Mouse (Mus musculus): ENCODE measurements around the gene Zmpste24.

The Zmpste24 gene

DNA sequence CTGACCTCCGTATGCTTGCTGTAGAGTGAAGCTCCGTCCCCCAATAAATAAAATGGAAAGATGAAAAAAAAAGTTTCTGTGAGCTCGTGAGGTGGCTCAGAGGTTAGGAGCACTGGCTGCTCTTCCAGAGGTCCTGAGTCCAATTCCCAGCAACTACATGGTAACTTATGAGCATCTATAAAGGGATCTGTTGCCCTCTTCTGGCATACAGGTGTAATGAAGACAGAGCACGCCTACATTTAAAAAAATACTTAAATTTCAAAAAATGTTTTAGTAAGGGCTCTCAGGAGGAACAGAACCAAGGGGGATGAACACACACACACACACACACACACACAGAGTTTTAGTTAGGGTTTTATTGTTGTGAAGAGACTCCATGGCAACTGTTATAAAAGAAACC, 66.6 kb downstream of the Zmpste24 start:
- DNase-seq (ENCODE audit: low spot score): no peak

DNA sequence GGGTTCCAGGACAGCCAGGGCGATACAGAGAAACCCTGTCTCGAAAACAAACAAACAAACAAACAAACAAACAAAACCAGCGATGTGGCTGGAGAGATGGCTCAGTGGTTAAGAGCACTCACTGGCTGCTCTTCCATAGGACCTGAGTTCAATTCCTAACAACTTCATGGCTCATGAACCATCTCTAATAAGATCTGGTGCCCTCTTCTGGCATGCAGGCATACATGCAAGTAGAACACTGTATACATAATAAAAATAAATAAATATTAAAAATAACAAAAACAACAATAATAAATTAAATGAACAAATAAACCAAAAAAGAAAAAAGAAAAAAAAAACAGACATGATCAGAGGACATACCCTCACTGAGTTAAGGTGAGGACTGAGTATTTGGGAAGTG, 68.4 kb downstream of the Zmpste24 start:
- no peak for DNase-seq (ENCODE audit: low spot score)

DNA sequence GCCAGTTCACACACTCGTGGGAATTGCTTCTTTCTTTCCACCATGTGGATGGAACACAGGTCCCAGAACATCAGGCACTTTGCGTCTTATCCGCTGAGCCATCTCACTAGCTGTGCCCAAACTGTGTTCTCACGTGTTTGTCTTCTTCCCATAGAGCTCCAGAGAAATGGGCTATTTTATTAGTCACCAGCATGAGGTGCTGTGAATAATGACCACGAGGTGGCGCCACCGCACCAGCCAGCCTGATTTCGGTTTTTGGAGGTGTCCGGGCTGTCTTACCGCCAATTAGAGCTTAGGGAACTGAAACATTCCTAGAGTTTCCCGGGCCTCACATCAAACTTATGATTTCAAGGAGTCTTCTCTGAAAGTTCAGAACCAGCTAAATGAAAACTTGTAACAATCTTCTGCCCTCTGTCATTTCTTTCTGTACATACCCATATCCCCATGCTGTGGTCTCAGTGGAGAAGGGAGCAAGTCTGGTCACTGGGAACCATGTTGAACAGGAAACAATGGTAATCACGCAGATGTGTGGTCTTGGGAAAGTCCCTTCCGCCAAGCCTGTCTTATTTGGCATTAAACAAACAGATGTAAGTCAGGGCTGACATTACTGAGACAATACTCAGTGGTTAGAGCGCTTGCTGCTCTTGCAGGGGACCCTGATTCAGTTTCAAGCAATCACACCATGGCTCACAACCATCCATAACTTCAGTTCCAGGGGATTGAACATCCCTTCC, 69.2 kb downstream of the Zmpste24 start:
- peak; percentile 87 for DNase-seq (ENCODE audit: low spot score)

DNA sequence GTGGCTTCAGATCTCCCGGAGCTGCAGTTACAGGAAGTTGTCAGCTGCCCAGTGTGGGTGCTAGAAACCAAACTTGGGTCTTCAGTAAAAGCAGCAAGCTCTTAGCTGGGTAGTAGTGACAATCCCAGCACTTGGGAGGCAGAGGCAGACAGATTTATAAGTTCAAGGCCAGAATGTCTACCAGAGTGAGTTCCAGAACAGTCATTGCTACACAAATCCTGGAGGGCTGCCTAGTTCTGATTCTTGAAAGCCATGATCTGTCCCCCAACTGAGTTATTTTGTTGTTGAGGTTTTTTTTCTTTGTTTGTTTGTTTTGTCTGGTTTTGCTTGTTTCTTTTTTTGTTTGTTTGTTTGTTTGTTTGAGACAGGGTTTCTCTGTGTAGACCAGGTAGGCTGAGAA, 69.9 kb downstream of the Zmpste24 start:
- DNase-seq (ENCODE audit: low spot score): no peak

DNA sequence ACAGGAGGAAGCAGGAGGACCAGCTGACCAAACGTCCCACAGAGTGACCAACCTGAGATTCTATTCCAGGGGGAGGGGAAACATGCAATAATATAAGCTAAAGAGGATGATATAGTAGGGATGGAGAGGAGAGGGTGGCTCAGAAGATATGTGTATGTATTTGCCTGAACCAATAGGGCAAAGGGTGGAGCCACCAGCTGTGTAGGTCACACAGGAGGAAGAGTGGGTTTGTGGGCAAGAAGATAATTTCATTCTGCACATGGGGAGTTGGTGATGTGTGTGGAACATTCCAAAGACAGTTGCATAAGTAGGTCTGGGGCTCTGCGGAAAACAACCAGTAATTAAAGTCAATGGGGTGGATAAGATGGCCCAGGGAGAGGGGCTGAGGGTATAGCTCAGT, 72.4 kb downstream of the Zmpste24 start:
- no peak for DNase-seq (ENCODE audit: low spot score)

DNA sequence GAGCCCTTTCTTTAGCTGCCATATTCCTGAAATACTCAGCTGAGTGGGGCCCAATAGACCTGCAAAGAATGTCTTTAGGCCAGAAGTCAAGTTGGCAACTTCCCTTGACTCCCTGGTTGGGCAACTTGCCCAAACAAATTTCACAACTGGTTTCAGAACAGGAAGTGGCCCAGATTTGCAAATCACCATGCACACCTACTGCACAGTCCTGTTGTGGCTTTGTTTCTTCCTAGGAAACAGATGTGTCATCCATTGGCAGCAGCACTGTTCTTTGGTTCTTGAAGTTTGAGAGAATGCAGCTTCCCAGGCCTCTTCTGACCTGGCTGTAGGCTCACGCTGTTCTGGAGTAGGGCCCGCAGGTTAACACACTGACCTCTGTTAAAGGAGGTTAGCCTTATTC, 74.1 kb downstream of the Zmpste24 start:
- no peak for DNase-seq (ENCODE audit: low spot score)

DNA sequence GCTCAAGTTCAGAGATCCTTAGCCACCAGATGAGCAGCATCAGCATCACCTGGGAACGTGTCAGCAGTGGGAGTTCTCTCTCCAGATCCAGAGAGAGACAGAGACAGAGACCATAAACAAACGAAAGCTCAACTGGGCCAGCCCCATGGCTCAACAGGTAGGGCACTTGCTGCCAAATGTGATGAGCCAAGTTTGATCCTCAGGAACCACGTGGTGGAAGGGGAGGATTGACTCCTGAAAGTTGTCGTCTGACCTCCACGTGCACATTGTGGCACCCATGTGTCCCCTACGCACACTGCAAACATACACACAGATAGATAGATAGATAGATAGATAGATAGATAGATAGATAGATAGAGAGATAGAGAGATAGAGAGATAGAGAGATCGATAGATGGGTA, 74.6 kb downstream of the Zmpste24 start:
- DNase-seq (ENCODE audit: low spot score): no peak

DNA sequence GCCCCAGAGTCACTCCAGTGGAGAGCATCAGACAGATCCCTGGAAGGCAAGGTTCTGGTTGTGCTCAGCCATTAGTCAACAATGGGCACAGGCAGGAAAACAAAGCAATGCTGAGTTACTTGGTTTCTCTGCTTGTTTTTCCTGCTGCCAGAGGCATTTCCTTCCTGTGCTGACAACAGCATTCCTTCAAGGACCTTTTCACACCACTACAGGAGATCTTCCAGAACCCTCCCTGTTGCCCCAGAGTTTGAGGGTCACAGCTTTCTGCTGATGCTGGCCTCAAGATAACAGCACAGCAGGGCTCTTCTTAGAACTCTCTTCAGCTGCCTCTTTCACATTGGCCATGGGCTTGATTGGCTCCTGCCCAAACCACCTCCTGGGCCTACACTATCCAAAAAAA, 76.1 kb downstream of the Zmpste24 start:
- no peak for DNase-seq (ENCODE audit: low spot score)

DNA sequence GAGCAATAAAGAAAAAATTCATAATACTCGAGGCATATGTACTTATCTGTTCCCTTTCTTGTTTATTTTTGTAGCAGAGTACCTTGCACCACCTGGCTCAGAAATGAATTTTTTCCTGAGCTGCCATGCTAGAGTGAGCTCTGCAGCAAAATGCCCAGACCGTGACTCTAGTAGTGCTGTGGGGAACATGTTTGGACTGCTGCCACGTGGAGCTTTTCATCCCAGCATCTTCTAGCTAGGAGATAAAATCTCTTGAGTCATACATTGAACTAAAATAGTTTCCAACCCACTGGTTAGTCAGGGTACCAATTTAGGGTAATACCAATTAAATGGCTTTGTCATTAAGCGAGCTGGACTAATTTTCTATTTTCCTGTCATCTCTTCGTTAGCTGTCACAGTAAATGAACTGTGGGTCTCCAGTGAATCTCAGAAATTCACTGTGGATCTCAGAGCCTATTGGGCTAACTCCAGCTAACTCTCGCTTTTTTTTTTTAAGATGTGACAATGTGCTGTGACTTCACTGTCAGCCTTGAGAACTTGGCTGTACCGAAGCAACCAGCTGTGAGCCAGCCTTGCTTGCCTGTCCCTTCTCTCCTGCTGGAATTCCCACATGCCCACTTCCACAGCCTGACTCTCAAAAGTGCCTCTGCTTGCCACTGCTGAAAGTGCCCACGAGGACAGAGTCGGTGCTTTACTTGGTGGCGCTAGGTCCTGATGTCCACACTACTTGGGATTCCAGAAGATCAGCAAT, 77.8 kb downstream of the Zmpste24 start:
- no peak for DNase-seq (ENCODE audit: low spot score)

DNA sequence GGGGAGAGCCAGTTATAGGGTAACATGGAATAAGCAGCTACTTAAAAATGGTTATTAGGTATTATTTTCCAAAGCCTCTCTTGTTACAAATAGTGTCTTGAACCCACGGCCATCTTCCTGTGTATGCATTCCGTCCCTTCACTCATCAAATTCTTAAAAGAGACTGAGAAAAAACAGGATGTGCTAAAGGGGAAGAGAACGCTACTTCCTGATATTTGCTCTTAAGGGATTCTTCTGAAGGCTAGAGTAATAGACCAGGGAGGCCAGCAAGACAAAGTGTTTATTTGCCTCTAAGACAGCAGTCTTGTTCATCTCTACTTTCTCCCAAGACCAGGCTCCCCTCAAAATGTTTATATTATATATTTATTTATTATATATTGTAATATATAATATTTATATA, 79.8 kb downstream of the Zmpste24 start:
- DNase-seq (ENCODE audit: low spot score): no peak

DNA sequence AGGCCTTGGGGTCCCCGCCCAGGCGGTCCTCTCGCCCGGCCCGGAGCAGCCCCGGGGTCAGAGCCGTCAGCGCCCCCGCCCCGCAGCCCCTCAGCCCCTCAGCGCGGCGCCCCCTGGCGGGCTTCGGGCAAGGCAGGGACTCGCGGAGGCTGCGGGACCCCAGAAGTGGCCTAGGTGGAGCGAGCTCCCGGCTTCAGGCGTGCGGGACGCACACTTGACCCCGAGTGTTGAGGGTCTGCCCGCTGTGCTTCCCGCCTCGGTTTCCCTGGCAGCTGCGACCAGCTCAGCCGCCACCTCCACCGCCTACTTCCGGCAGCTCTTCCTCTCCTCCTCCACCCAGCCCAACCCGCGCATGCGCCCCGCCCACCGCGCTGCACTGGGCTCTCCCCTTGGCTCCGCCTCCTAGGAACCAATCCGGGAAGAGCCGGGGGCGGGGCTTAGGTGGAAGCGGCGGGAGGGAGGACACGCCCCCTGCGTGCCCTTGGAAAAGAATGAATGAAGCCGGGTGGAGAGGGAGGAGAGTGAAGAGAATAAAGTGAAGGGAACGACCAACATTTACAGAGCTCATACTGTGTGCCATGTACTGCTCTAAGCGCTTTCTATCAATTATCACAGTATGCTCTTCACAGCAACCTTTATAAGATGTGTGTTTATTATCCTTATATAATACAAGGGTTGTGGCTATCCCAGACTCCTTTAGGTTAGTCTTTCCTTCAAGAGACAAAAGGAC, 80.9 kb downstream of the Zmpste24 start, which contains the start of gene Smap2:
TSS of gene Smap2 (minus strand) at position 320 of the 730 bp plus-strand sequence.
- peak; percentile 98 for DNase-seq (ENCODE audit: low spot score)

DNA sequence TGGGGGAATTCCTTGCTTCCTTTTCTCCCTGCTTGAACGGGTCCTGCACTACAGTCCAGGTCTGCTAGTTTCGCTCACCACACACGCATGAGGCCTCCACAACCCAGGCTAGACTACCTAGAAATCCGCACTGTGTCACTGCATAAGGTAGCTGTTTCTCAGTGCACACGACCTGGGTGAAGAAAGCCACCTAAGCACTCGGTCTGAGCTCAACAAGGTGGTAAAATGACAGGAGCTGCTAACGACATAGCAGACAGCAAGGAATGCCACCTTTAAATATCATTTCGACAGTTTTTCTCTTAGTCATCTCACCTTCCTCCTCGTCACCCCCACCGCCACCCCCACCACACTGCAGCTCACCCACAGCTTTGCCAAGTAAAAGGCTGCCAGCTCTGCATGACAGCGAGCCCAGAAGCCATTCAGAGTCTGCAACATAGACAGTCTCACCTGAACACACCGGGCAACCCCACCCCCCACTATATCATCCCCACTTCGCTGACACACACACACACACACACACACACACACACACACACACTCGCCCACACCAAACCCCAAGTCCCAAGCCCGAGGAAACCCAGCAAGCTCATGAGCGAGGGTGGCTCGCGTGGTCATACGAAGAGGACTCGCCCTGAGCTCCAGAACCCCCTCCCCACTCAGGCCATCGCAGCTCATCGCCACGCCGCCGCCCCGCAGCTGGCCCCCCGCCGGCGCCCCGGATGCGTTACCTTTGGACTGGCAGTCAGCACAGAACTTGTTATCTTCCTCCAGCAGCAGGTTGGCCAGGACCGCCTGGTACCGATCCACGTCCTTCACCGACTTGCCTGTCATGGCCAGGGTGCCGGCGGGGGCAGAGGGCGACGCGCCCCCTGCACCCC, 81.8 kb downstream of the Zmpste24 start:
- DNase-seq (ENCODE audit: low spot score): peak; percentile 21

DNA sequence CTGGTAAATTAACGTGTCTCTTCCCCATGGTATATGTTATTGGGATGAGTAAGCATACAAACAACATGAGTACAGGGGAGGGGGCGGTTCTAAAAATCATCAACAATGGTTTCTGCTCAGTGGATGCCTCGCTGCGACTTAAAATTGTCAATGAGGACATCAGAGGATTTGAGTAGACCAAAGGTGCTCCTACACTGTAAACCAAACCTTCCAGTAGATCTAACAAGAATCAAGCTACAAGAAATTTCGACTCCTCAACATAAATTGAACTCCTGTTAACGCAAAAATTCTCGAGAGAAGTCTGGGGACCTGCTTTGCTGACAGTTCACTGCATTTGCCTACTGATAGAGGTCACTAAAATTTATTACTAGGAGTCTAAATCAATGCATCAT, 82.8 kb downstream of the Zmpste24 start:
- DNase-seq (ENCODE audit: low spot score): no peak

DNA sequence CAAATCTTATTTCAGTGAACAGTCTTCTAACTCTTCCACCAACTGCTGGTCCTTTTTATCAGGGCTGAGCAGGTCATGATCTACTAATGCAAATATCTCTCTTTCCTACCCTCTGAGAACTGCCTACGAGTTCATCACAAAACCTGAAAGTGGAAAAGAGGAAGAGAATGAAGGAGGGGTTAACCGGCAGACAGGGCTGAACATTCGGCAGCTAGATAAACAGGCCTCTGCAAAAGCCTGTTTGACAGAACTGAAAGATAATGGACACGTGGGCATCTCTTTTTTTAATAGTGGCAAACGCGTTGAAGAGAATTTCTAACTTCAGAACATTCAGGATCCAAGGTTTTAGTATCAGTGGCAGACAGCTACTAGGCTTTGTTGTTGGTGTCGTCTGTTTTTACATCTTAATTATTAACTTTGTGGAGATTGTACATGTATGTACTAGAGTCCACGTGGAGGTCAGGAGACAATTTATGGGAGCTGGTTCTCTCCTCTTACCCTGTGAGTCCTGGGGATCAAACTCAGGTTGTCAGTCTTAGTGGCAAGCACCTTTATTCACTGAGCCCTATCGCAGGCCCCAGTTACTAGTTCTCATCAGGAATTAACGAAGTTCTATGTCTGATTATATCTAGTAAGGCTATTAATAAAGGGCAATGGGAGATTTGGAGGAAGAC, 83.3 kb downstream of the Zmpste24 start:
- no peak for DNase-seq (ENCODE audit: low spot score)

DNA sequence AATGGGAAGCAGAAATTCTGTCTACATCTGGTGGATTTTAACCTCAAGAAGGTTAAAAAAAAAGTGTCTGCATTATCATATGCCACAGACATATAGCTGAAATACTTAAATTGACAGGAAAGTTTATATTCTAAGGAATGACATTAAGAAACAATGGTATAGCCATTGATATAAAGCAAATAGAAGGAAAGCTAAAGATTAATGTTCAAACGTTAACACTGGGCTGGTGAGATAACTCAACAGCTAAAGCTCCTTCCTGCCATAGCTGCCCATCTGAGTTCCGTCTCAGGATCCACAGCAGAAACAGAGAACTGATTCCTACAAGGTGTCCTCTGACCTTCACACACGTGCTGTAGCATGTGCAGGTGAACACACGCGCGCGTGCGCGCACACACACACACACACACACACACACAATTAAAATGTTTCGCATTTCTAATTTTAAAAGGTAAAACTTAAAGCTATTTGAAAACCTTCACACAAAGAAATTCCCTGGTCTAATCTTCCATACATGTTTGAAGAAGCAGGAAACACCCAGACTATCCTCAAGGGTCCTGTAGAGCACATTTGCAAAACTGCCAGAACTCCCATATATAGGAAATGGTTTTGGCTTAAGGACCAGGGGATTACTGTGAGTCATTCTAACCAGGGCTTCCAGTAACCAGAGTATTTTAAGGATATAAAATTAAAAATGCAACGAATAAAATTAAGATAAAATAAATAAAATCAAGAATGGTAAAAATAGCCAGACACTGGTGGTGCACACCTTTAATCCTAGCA, 87.1 kb downstream of the Zmpste24 start:
- no peak for DNase-seq (ENCODE audit: low spot score)

Data from embryo, embryonic 10 days (tissue).